Mouse (Mus musculus) heart, adult 2 months (tissue): ENCODE results near the gene Armc9. TPM values are rescaled to one million over a fixed set of nuclear protein-coding genes. Genes with fewer than 3 reads are reported as not detected.

Source experiments
- DNase-seq, 2 experiments: peaks; one replicate each; pipeline ENCODE4 v3.0.0; 2021
- H3K27ac ChIP-seq: fragments of 200-600 bp; 2 replicates; pipeline ENCODE4 v1.8.1; 2022
- H3K27me3 ChIP-seq: fragments of 200-500 bp; 2 replicates; pipeline ENCODE4 v1.6.1; 2012; ENCODE audit warnings: mild to moderate bottlenecking, low read length, inconsistent platforms, mixed read lengths; ENCODE audit not compliant: control insufficient read depth, insufficient read depth
- H3K36me3 ChIP-seq: fragments of 200-500 bp; 2 replicates; pipeline ENCODE4 v1.6.1; 2012; ENCODE audit warnings: low read length, inconsistent platforms; ENCODE audit not compliant: control insufficient read depth, insufficient read depth
- H3K4me1 ChIP-seq: fragments of 200-500 bp; 2 replicates; pipeline ENCODE4 v1.6.1; 2011; ENCODE audit warnings: low read length; ENCODE audit not compliant: control insufficient read depth, insufficient read depth
- H3K4me3 ChIP-seq: fragments of 200-600 bp; 2 replicates; pipeline ENCODE4 v1.8.1; 2022
- H3K79me2 ChIP-seq: fragments of 200-500 bp; replicated peaks from 2 replicates; pipeline ENCODE4 v1.6.1; 2012; ENCODE audit warnings: mild to moderate bottlenecking, inconsistent platforms, low read length, moderate library complexity, mixed read lengths; ENCODE audit not compliant: control insufficient read depth, insufficient read depth
- H3K9ac ChIP-seq: fragments of 200-500 bp; 2 replicates; pipeline ENCODE4 v1.6.1; 2012; ENCODE audit warnings: low read depth, mild to moderate bottlenecking, control low read depth, inconsistent platforms, low read length, mixed read lengths
- CTCF ChIP-seq: fragments of 200-600 bp; IDR thresholded peaks from 2 replicates; pipeline ENCODE4 v1.8.1; 2022; ENCODE audit warnings: antibody characterized with exemption, mild to moderate bottlenecking, moderate library complexity
- EP300 ChIP-seq: fragments of 200-500 bp; IDR thresholded peaks from 2 replicates; pipeline ENCODE4 v1.6.1; 2011; ENCODE audit warnings: low read depth, low read length, control low read depth; ENCODE audit not compliant: insufficient read depth
- POLR2A ChIP-seq: fragments of 200-500 bp; IDR thresholded peaks from 2 replicates; pipeline ENCODE4 v1.6.1; 2011; ENCODE audit warnings: mild to moderate bottlenecking, low read depth, low read length, control low read depth; ENCODE audit not compliant: insufficient read depth
- WGBS: fragments of 180-500 bp; shearing (Covaris S2); methylation state at CpG from one replicate; pipeline ENCODE4 v1.1.7; 2018; 5-methylcytosine and 5-hydroxymethylcytosine counted together
- intact Hi-C: fragments of 180-260 bp; cut with DNase I; formaldehyde crosslinking; loops from one replicate; pipeline ENCODE4 v1.15.1; 2025
- polyA plus RNA-seq: library from polyadenylated mRNA; depleted of rRNA; stranded (reverse); fragments of >200 nt; gene quantifications from 2 replicates; pipeline ENCODE4 v1.2.3, GENCODE M21; 2012
- total RNA-seq, 2 experiments: library from RNA; stranded (reverse); gene quantifications; 2 replicates each; pipeline ENCODE4 v1.2.3; 2021

The Armc9 gene
- total and polyA plus RNA-seq, 3 experiments: 2.4 to 3.5 (median 3.5) TPM

- no peak for TF ChIP-seq CTCF
- TF ChIP-seq EP300: no peak
- no peak for TF ChIP-seq POLR2A
- H3K27ac ChIP-seq: no peak overlapping the region
- no peaks in the 10 kb centered on the region for H3K36me3 ChIP-seq
- intact Hi-C loops: no loop called here
- no peaks in the 10 kb centered on the region for H3K79me2 ChIP-seq
- H3K4me1 ChIP-seq: no peaks in the 10 kb centered on the region
- 95% methylated on average over 2 of the region's 2 CpGs for WGBS
- DNase-seq: no peak
- no peak overlapping the region for H3K4me3 ChIP-seq
- no peaks in the 10 kb centered on the region for H3K27me3 ChIP-seq
- no peak overlapping the region for H3K9ac ChIP-seq
Measured at GRCm38 (mm10) chr1:86188271-86188670, 33.7 kb downstream of the Armc9 start.

DNA sequence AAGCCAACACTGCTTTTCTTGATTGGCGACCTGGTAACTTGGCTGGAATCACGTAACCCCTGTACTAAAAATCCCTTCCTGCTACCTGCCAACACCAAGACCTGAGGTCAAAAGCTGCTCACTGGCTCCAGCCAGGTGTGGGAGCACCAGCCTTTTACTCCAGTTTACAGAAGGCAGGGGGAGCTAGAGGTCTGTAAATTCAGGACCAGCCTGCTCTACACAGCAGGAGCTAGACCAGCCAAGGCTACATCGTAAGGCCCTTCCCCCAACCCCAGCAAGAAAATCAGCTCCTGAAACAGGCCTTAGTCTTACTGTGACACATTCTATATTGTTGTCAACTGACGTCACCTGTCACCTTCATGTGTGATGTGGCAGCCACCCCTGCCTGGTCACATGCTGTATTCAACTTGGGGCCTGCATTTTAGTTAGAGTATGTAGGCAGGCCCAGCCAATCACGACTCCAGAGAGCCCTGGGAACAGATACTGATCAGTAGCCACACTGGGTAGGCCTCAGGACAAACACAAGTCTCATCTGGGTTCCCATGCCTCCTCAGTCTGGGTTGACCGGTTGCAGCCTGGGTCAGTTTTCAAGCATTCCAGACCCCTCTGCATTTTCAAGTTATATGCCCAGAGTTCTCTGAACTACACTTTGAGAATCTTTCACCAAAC lies 34.6 kb downstream of the Armc9 start:
- H3K79me2 ChIP-seq: no peaks in the 10 kb centered on the region
- no peak overlapping the region for H3K9ac ChIP-seq
- no peak overlapping the region for H3K27ac ChIP-seq
- no peak for DNase-seq
- TF ChIP-seq CTCF (no peak), POLR2A (no peak), EP300 (no peak)
- no peaks in the 10 kb centered on the region for H3K4me1 ChIP-seq
- WGBS: 84% methylated on average over 6 of the region's 6 CpGs
- no peak overlapping the region for H3K4me3 ChIP-seq
- intact Hi-C loops: no loop called here
- H3K27me3 ChIP-seq: no peaks in the 10 kb centered on the region
- H3K36me3 ChIP-seq: no peaks in the 10 kb centered on the region

GRCm38 (mm10) chr1:86190843-86191242 lies 36.3 kb downstream of the Armc9 start:
- Histone ChIP-seq H3K4me1 (no peaks in the 10 kb centered on the region), H3K4me3 (no peak overlapping the region), H3K27me3 (no peaks in the 10 kb centered on the region), H3K9ac (no peak overlapping the region), H3K36me3 (no peaks in the 10 kb centered on the region), H3K27ac (no peak overlapping the region), H3K79me2 (no peaks in the 10 kb centered on the region)
- DNase-seq: no peak
- 82% methylated on average over 6 of the region's 6 CpGs for WGBS
- no peak for TF ChIP-seq EP300
- TF ChIP-seq POLR2A: no peak
- TF ChIP-seq CTCF: no peak
- intact Hi-C loops: no loop called here

- H3K9ac ChIP-seq: no peak overlapping the region
- intact Hi-C loops: no loop called here
- no peaks in the 10 kb centered on the region for H3K79me2 ChIP-seq
- no peaks in the 10 kb centered on the region for H3K4me1 ChIP-seq
- H3K27me3 ChIP-seq: no peaks in the 10 kb centered on the region
- TF ChIP-seq CTCF (no peak), EP300 (no peak), POLR2A (no peak)
- DNase-seq: no peak
- H3K36me3 ChIP-seq: no peaks in the 10 kb centered on the region
- H3K27ac ChIP-seq: no peak overlapping the region
- WGBS: 86% methylated on average over 7 of the region's 7 CpGs
- no peak overlapping the region for H3K4me3 ChIP-seq
Measured at GRCm38 (mm10) chr1:86194044-86194443, 39.5 kb downstream of the Armc9 start.

DNA sequence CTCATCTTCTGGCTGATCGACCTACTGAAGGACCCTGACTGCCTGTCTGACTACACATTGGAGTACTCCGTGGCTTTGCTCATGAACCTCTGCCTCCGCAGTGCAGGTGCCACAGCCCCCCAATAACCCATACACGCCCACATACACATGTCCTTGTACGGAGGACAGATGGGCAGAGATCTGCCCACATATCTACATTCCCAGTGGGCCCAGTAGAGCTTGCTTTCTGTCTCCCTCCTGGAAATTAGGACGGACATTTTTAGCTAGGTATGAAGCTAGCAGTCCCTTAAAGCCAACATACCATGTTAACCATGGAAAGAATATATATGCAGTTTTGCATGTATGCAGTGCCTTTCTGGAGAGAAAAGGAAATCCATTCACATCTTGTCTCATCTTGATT lies 43.7 kb downstream of the Armc9 start:
- Histone ChIP-seq H3K4me3 (no peak overlapping the region), H3K9ac (no peak overlapping the region), H3K27me3 (no peaks in the 10 kb centered on the region), H3K4me1 (no peaks in the 10 kb centered on the region), H3K36me3 (no peaks in the 10 kb centered on the region), H3K79me2 (no peaks in the 10 kb centered on the region), H3K27ac (no peak overlapping the region)
- DNase-seq: no peak
- intact Hi-C loops: no loop called here
- TF ChIP-seq CTCF (no peak), EP300 (no peak), POLR2A (no peak)
- WGBS: 88% methylated on average over 6 of the region's 6 CpGs

DNA sequence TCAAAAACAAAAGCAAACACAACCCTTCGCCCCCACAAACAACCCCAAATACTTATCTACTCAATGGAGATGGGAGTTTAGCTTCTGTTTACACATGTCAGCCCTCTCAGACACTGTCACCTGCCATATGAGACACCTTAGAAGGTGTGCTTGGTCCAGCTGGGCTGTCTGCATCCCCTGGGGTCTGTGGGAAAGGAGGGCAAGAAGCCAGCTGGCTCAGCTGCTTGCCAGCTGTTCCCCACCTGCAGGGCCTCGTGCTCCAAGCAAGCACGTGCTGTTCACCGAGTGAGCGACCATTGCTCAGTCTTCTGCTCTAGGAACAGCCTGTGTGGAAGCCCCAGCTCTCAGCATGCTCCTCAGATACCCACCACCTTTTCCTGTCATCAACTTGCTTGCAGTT lies 44.4 kb downstream of the Armc9 start:
- intact Hi-C loops: no loop called here
- H3K4me3 ChIP-seq: no peak overlapping the region
- H3K4me1 ChIP-seq: no peaks in the 10 kb centered on the region
- H3K79me2 ChIP-seq: no peaks in the 10 kb centered on the region
- no peak for TF ChIP-seq EP300
- no peak for DNase-seq
- 78% methylated on average over 5 of the region's 5 CpGs for WGBS
- no peaks in the 10 kb centered on the region for H3K36me3 ChIP-seq
- no peak overlapping the region for H3K27ac ChIP-seq
- H3K9ac ChIP-seq: no peak overlapping the region
- H3K27me3 ChIP-seq: no peaks in the 10 kb centered on the region

GRCm38 (mm10) chr1:86201312-86201711 lies 46.7 kb downstream of the Armc9 start:
- TF ChIP-seq POLR2A (no peak), CTCF (no peak), EP300 (no peak)
- H3K27me3 ChIP-seq: no peaks in the 10 kb centered on the region
- H3K36me3 ChIP-seq: no peaks in the 10 kb centered on the region
- H3K4me3 ChIP-seq: no peak overlapping the region
- intact Hi-C loops: no loop called here
- H3K4me1 ChIP-seq: no peaks in the 10 kb centered on the region
- H3K27ac ChIP-seq: no peak overlapping the region
- no peaks in the 10 kb centered on the region for H3K79me2 ChIP-seq
- H3K9ac ChIP-seq: no peak overlapping the region
- no peak for DNase-seq
